Mouse (Mus musculus) lung, postnatal 0 days (tissue): Measurements from ENCODE around the gene Ece1.

Experiments
- CTCF ChIP-seq: IDR thresholded peaks from 2 replicates; pipeline ENCODE4 v1.5.1; 2016; ENCODE audit warnings: antibody characterized with exemption, mild to moderate bottlenecking
- EP300 ChIP-seq: IDR thresholded peaks from 2 replicates; pipeline ENCODE4 v1.6.1; 2016; ENCODE audit warnings: antibody characterized with exemption, mild to moderate bottlenecking, control low read depth

GRCm38 (mm10) chr4:138006951-138007613 lies 145.0 kb downstream of the Ece1 start:
- TF ChIP-seq CTCF, result no peak
- no peak for TF ChIP-seq EP300
